Mouse (Mus musculus) thymus, postnatal 36 days (tissue): ENCODE results near the gene Cdk5rap3.
A peak's percentile ranks its signal among the peaks of the same experiment; 100 is the strongest.

ENCODE experiments used
- DNase-seq, 2 experiments: peaks; one replicate each; pipeline ENCODE4 v3.0.0; 2022; ENCODE audit warnings: mixed read lengths in 2 of 2

Cdk5rap3 gene

GRCm38 (mm10) chr11:96916044-96916884 lies at the start of gene Cdk5rap3:
Gene Cdk5rap3 (minus strand): TSS chr11:96916496.
- peak; percentile 100 for DNase-seq

GRCm38 (mm10) chr11:96963580-96963979 lies 47.3 kb upstream of the Cdk5rap3 start:
- DNase-seq, result peak; percentile 82 to 85

- DNase-seq, result peak; percentile 57 to 77
Observed at GRCm38 (mm10) chr11:96957061-96957805, 40.9 kb upstream of the Cdk5rap3 start.

- peak in 1 of 2 experiments; percentile 47 for DNase-seq
Observed at GRCm38 (mm10) chr11:96956009-96956724, 39.9 kb upstream of the Cdk5rap3 start.

- no peak for DNase-seq
Observed at GRCm38 (mm10) chr11:96955094-96955493, 38.8 kb upstream of the Cdk5rap3 start.

- peak; percentile 38 to 55 for DNase-seq
Observed at GRCm38 (mm10) chr11:96952896-96953295, 36.6 kb upstream of the Cdk5rap3 start.

- DNase-seq, result peak; percentile 35 to 59
Observed at GRCm38 (mm10) chr11:96952426-96952825, 36.1 kb upstream of the Cdk5rap3 start.

GRCm38 (mm10) chr11:96950767-96951166 lies 34.5 kb upstream of the Cdk5rap3 start:
- DNase-seq, result peak in 1 of 2 experiments; percentile 35

- peak in 1 of 2 experiments; percentile 33 for DNase-seq
Observed at GRCm38 (mm10) chr11:96947849-96948248, 31.6 kb upstream of the Cdk5rap3 start.

GRCm38 (mm10) chr11:96946498-96946897 lies 30.2 kb upstream of the Cdk5rap3 start:
- no peak for DNase-seq

- peak in 1 of 2 experiments; percentile 34 for DNase-seq
Observed at GRCm38 (mm10) chr11:96944844-96945580, 28.7 kb upstream of the Cdk5rap3 start.

GRCm38 (mm10) chr11:96943746-96944304 lies 27.5 kb upstream of the Cdk5rap3 start, which contains the start of gene Pnpo:
Gene Pnpo (minus strand): TSS chr11:96943986.
- peak; percentile 86 to 92 for DNase-seq

GRCm38 (mm10) chr11:96941989-96942590 lies 25.8 kb upstream of the Cdk5rap3 start:
- DNase-seq, result no peak

GRCm38 (mm10) chr11:96940578-96941465 lies 24.5 kb upstream of the Cdk5rap3 start:
- peak in 1 of 2 experiments; percentile 33 for DNase-seq

- DNase-seq, result no peak
Observed at GRCm38 (mm10) chr11:96938426-96938800, 22.1 kb upstream of the Cdk5rap3 start.

GRCm38 (mm10) chr11:96937549-96938425 lies 21.5 kb upstream of the Cdk5rap3 start:
- DNase-seq, result no peak

GRCm38 (mm10) chr11:96935872-96936650 lies 19.8 kb upstream of the Cdk5rap3 start:
- no peak for DNase-seq

- DNase-seq, result no peak
Observed at GRCm38 (mm10) chr11:96934921-96935356, 18.6 kb upstream of the Cdk5rap3 start.
